Mouse (Mus musculus): Measurements from ENCODE around the gene Smox.
A peak's percentile ranks its signal among the peaks of the same experiment; 100 is the strongest.

Gene Smox

DNA sequence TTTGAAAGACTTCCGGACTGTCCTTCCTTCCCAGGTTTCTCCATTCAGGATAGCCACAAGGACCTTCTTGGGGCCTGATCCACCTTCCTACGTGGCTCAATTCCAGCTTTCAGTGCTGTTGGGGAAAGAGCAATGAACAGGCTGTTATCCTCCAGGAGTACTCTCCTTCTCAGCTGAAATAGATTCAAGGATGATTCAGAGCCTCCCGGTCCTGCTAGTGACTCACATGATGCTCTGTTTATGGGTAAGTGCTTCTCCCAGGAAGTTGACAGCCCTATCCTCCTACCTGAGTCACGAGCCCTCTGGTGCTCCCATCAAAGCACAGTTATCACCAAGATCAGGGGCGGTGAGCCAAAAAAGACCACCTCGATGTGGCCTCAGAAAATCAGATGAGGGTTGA is 7.1 kb upstream of the Smox start:
- DNase-seq (ENCODE audit: low read depth, low spot score): no peak

DNA sequence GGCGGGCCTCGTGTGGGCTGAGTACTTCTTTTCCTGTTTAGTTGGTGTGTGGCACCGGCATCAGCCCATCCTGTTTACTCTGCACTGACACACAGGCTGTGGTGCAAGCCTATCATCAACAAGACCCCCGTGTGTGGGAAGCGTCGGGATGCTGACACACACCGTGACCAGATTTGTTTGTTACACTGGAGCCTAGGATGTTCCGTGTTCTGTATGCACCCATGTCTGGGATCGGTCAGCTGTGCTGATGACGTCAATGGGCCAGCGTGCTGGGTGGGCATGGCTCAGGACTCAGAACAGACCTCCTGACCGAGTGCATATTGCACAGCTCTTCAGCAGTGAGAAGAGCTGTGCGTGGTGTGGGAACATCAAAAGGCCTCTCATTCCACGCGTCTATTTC is 6.2 kb upstream of the Smox start:
- no peak for DNase-seq (ENCODE audit: low read depth, low spot score)

DNA sequence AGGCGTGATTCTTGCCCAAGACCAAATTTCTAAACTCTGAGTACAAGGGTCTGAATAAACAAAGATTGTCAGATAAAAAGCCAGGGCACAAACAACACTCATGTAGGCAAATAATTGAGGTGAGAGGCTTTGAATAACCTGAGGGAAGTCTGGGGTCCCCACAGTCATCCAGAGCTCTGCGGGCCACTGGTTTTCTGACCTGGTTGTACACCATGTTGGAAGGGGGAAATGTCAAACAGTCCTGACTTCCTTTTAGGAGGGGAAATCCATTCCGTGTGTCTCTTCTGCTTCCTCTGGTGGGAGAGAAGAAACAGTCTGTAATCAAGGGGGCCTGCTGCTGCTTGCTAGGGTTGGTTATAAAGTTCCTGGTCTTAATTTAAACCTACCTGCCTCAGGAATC is 5.2 kb upstream of the Smox start:
- DNase-seq (ENCODE audit: low read depth, low spot score): no peak

GRCm38 (mm10) chr2:131487337-131487736 is 4.0 kb upstream of the Smox start:
- DNase-seq (ENCODE audit: low read depth, low spot score): no peak

DNA sequence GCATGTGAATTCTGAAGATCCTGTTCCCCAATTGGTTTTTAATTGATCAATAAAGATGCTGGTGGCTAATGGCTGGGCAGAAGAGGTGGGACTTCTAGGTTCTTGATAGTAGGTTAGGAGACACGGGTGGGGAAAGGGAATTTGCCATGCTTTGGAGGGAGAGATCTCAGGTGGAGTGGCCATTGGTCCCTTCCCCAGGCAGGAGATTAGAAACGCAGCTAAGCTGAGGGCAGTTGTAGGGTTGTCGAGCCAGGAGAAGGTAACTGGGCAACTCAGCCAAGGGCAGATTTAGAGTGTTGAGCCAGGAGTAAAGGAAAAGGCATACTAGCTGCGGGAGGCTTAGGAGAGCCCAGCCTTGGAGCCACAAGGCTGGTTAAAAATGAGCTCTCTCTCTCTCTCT is 3.0 kb upstream of the Smox start:
- DNase-seq (ENCODE audit: low read depth, low spot score): no peak

DNA sequence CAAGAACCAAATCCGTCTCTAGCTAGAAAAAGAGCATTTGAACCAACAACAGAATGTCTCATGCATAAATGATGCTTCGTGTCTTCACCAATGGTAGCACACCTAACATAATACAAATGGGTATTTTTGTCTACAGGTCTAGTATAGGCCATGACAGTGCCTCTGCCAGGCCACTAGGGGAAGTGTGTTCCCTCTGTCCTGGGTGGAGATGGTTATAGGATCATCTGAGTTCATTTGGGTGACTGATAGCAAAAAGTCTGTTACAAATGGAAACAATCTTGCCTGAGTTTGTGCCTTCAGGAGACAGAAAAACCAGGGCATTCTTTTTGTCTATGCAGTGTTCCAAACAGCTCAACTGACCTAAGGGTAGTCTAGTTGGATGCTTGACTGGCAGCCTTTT is 2.4 kb upstream of the Smox start:
- DNase-seq (ENCODE audit: low read depth, low spot score): no peak

- no peak for DNase-seq (ENCODE audit: low read depth, low spot score)
Observed at GRCm38 (mm10) chr2:131489591-131489990, 1.7 kb upstream of the Smox start.

DNA sequence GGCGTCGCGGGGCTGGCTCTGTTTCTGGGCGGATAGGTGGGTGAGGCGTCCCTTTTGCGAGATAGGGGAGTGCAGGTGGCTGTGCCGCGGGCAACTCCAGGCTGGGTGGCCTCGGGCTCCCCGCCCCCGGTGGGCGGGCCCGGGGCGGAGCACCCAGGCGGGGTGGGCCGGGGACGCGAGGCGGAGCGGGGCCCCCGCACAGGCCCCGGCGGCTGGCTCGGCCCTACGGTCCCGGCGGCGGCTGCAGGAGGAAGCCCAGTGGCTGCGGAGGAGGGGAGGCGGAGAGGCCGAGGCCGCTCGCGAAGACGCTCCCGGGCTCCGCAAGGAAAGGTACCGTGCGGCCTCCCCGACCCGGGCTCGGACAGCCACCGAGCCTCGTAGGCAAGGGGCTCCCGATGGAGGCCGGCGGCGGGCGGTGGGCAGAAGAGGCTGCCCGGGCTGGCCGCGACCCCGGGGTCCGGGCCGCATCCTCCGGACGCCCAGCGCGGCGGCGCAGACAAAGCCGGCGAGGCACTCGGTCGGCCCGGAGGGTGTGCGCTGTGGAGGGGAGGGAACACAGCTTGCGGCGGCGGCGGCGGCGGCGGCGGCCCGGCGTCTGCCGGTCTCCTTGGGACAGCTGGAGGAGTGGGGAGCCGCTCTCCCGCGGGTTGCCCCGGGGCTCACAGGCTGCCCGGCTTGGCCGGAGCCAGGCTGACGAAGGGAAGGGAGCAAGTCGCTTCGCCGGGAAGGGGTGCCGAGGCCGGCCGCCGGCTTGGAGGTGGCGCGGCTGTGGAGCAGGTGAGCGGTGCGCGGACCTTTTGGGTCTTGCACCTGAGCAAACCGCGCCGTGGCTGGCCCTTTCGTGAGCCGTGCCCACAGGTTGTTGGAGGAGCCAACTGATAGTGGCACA is 655 bp downstream of the Smox start:
- peak; percentile 53 for DNase-seq (ENCODE audit: low read depth, low spot score)

DNA sequence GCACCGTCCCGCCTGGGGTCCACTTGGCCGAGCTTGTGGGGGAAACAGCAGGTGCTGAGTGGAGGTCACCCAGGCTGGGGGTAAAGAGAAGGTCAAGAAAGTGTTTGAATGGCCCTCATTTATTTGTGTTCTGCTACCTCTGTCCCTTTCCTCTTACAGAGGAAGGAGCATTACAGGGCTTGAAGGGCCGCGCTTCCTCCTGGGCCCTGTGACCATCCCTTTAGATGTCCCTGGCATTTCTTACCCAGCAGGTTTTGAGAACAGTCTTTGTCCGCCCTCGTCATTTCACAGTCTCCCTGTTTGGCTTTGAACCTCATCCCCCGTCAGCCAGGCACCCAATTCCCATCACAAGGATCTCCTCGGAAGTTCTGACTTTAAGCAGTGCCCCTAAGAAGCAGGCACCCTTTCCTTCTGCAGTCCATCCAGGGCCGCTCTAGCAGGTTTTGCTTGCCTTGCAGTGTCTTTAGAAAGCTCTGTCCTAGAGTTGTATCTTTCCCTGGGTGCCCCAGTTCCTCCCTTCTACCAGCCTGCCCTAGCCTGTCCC is 1.4 kb downstream of the Smox start:
- no peak for DNase-seq (ENCODE audit: low read depth, low spot score)

DNA sequence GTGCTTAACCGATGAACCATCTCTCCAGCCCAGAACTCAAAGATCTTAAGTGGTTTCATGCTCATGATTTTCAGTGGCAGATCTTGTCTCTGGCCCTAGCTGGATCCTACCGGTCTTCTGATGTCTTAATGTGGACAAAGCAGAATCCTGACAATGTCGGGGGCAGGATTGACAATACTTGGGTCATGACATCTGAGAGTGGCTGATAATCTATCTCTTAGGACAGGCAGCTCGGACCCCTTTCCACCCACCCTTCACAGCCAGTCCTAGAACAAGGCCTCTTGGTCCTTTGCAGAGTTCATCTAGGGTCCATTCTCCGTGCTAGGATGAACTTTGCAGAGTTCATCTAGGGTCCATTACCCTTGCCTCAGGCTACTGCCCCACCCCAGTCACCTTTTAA is 2.1 kb downstream of the Smox start:
- DNase-seq (ENCODE audit: low read depth, low spot score): no peak

DNA sequence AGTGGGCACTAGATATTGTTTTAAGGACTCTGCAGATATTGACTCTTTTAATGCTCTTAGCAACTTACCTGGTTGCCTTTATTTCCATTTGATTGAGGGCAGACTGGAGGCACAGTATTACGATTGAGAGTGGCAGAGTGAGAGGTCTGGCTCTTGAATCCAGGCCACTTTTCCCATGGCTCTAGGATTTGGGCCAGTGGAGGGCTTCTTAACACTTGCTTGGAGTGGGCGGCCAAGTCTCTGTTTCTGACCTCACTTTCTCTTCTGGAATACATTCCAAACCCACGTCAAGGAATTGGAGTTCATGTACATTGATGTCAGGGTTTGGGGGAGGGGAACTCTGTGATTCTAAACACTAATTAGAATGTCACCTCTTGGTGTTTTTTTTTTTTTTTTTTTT is 4.0 kb downstream of the Smox start:
- DNase-seq (ENCODE audit: low read depth, low spot score): no peak

- DNase-seq (ENCODE audit: low read depth, low spot score): no peak
Observed at GRCm38 (mm10) chr2:131496125-131496820, 5.0 kb downstream of the Smox start.

- no peak for DNase-seq (ENCODE audit: low read depth, low spot score)
Observed at GRCm38 (mm10) chr2:131497224-131497856, 6.0 kb downstream of the Smox start.

DNA sequence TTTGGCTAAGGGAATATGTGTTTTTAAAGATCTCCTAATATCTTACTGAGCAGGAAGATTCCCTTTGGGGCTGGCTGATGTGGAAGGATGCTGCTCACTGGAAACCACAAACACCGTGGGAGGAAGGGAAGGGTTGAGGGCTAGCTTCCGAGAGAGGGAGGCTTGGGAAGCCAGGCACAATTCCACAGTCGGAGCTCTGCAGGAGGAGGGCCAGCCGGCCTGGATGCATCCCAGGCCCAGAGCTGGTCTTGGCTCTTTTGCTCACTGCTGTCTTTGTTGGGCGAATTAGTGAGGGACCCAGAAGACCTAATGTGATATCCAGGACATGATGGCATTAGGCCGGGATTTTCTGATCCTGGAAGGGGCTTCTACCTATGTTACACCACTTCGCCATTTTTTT is 6.9 kb downstream of the Smox start:
- DNase-seq (ENCODE audit: low read depth, low spot score): no peak

- DNase-seq (ENCODE audit: low read depth, low spot score): no peak
Observed at GRCm38 (mm10) chr2:131499290-131499845, 8.1 kb downstream of the Smox start.

- DNase-seq (ENCODE audit: low read depth, low spot score): no peak
Observed at GRCm38 (mm10) chr2:131501886-131502285, 10.6 kb downstream of the Smox start.

- DNase-seq (ENCODE audit: low read depth, low spot score): no peak
Observed at GRCm38 (mm10) chr2:131502561-131502960, 11.3 kb downstream of the Smox start.

DNA sequence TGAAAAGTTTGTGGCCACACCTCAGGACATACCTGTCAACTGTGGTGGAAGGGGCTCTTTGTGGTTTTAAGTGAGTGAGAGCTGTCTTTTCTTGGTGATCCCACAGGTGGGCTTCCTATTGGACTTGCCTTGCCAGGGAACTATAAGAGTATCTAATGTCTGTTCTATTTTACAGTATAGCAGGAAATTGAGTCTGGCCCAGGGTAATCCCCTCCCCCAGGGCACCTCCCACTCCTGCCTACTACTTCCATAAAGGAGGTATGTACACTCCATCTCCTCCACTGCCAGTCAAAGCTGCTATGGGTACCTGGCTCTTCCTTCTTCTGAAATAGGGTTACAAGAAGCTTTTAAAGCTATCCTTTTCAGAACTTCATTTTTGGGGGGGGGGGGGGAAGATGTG is 14.1 kb downstream of the Smox start:
- no peak for DNase-seq (ENCODE audit: low read depth, low spot score)

DNA sequence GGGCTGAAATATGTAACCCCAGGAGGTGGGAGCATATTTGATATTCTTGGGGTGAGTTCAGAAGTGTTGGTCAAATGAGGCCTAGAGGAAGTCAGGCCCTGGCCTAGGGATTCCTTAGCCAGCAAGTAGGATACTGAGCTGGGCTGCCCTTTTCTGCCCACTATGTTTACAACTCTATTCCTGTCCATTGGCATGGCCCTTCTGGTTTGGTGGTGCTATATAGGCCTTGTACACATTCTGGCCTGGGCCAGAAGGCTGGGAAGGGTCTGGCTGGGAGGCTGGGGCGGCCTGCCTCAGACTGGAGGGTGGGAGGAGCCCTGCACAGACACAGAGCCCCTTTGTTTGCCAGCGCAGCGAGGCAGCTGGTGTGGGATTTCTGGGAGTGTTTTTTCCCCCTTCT is 15.1 kb downstream of the Smox start:
- no peak for DNase-seq (ENCODE audit: low read depth, low spot score)

DNA sequence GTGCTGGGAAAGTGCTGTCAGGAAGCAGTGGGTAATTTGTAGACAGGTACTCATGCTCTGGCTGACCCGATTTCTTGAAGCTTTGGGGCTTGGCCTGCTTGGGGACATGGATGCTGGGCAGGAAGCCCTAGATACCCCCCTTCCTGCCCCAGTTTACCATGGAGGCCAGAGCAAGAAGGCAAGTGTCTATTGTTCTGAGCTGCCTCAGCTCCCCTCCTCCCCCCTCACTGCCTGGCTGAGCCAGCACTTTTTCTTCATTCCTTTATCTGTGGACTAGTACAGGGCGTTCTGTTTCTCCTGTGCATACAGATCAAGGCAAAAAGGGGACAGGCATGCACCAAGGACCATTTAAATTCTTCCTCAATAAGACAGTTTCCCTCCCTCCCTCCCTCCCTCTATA is 17.2 kb downstream of the Smox start:
- DNase-seq (ENCODE audit: low read depth, low spot score): no peak

DNA sequence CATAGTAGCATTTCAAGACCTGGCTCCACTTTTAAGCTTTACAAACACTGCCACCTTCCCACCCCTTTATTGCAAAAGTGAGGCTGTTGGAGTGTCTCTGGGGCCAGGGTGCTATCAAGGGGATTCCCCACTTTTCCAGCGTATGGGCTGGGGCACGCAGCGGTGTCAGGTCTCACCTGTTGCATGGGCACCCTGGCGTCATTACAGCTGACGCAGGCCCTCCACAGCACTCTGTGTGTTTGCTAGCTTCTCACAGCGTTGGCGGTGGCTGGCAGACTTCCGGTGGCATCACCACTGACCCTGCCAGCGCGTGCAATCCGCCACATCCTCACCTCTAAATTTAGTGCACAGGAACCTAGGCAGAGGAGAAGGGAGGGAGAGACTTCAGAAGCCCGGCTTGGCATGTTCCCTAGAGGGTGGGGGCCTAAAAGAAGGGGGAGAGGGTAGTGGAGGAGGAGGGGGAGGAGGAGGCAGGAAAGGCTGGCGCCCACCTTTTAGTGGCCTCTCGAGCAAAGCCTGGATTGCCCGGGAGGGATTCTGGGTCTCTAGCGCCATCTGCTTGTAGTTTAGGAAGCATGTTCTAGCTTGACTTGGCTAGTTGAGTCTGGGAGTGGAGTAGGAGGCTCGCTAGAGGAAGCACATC is 18.5 kb downstream of the Smox start:
- peak; percentile 67 for DNase-seq (ENCODE audit: low read depth, low spot score)

DNA sequence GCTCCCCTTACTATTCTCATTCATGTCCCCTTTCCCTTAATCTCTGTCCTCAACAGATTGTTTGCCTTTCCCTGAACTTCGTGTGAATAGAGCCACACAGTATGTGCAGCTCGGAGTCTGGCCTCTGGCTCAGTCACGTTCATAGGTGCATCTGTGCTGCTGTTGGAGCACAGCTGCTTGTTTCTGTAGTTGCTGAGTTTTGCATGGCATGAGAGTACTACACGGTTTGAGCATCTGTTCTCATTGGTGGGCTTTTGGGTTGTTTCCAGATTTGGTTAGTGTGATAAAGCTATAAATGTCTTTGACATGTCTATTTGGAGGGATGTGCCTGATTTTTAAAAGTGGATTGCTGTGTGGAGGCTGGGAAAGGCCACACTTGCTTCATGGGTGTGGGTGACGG is 19.2 kb downstream of the Smox start:
- DNase-seq (ENCODE audit: low read depth, low spot score): no peak

All from embryo, embryonic 11.5 days (tissue).